Mouse (Mus musculus) activated CD4-positive, CD25-positive, alpha-beta regulatory T cell, adult 4 months (primary cell): Measurements from ENCODE around the gene Myt1. TPM values are rescaled to one million over a fixed set of nuclear protein-coding genes. Genes with fewer than 3 reads are reported as not detected.

Experiments used
- ATAC-seq: one replicate; pipeline ENCODE4 v1.8.0; 2017
- polyA plus RNA-seq, 2 experiments: library from polyadenylated mRNA; unstranded; fragments of 100-300 nt; shearing (Covaris generic); gene quantifications; one replicate each; pipeline ENCODE4 v1.2.1; 2017

The Myt1 gene
- polyA plus RNA-seq: not detected

DNA sequence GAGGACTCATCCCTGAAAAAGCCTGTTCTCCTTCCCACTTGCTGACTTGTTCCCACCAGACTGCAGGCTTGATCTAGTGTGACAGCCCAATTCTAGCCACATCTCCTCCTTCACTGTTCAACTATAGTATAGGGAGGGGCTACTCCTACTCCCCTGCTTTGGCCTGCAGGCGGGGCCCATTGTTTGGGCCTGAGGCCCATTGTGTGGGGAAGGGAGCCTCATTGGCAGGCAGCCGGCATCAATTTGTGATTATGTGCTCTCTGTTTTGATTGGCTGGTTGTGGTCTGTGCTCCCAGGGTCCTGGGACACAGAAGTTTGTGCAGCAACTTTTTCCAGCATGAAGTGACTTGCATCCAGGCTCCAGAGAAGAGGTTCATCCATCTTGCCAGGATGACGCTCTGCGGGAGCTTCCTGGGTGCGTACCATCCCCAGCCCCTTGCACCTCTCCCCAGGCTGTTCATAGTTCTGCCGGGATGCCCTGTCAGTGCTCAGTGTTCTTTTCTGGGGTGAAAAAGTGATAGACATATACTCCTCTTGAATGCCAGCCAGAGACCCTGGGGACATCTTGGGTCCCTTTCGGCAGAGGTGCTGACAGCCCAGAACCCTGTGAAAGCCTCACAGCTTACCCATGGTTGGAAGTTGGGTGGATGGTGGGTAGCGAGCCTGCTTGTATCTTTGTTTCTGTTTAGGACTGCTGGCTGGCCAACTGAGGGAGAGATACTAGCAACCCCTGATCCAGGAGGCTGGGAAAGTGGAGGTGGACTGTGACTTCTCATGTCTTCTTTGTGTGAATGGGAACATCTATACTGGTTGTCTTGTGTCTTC lies at the start of gene Myt1:
TSS of gene Myt1 (plus strand) at position 327 of the 825 bp plus-strand sequence.
- ATAC-seq: no peak

DNA sequence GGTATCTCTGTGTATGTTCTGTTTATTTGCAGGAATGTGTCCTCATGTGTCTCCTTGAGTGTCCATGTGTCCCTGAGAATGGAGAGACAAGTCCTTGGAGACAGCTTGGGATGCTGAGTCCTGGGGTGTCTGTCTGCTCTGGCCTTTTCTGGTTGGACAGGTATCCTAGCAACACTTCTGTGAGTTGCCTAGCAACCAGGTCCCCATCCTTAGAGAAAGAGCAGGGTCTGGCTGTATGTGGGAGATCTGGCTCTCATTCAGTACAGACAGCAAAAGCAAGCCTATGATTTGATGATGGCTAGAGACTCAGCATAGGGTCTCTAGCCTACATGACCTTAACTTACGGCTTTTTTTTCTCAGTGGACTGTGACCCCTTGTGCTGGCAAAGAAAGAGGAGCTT lies 49.4 kb upstream of the Myt1 start:
- ATAC-seq: no peak

DNA sequence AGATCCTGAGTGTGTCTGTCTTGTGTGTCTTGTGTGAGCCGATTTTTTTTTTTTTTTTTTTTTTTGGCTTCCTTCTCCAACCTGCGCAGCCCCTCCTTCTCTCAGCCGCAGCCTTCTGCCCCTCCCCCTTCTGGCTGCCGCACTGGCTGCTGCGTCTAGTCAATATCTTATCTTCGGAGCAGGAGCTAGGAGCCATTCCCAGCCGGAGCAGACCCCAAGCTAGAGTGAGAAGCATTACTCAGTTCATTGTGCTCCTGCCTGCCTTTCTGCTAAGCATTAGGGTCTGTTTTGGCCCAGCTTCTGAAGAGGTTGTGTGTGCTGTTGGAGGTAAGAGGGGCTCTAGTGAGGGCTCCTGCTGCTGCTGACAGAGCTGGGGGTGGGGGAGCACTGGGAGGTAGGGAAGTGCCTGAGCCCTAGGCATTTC lies 48.2 kb upstream of the Myt1 start, which contains the start of gene Oprl1:
TSS of gene Oprl1 (plus strand) at position 114 of the 424 bp plus-strand sequence.
- no peak for ATAC-seq

DNA sequence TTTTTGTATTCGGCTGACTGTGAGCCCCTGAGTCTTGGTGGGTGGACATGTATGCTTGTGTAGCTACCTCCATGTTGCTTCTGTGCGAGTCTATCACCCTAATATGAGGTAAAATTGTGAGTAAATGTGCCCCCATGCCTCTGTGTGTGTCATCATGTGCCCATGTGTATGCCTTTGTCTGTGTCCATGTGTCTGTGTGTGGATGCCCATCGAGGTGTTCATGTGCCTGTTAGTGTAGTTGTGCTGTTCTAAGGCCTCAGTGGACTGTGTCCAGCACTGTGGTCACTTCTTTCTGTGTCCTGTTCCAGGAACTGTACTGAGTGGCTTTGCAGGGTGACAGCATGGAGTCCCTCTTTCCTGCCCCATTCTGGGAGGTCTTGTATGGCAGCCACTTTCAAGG lies 47.8 kb upstream of the Myt1 start:
- no peak for ATAC-seq

DNA sequence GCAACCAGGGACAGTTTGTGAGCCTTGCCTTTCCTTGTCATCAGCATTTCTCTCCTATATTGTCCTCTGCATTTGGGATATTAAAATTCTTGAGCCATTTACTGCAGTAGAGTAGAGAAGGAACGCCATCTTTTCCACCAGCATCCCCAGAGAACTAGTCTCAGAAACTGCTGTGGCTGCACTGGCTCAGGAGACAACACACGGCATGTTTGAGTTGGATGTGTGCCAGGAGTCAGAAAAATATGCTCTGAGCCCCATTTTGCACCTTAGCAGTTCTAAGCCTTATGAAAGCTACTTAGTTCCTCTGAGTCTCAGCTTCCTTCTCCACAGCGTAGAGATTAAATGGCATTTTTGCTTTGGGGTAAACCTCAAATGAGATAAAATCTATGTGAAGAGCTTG lies 46.1 kb upstream of the Myt1 start:
- no peak for ATAC-seq

DNA sequence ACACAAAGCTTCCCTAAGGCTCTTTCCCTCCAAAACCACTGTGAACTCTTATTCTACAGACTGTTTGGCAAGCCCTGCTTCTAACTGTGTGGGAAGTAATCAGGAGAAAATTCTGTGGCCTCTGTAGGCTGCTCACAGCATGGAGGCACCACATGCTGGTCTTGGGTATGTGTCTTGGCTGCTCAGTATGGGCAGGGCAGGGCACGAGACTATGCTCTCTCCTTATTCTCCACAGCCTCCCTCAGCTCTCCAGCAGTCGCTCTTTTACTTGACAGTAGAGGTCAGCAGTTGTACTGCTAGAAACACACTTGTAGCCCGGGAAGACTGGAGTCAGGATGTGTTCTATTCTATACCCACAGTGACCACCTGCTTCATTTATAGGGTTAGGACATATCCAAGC lies 43.1 kb upstream of the Myt1 start:
- no peak for ATAC-seq

DNA sequence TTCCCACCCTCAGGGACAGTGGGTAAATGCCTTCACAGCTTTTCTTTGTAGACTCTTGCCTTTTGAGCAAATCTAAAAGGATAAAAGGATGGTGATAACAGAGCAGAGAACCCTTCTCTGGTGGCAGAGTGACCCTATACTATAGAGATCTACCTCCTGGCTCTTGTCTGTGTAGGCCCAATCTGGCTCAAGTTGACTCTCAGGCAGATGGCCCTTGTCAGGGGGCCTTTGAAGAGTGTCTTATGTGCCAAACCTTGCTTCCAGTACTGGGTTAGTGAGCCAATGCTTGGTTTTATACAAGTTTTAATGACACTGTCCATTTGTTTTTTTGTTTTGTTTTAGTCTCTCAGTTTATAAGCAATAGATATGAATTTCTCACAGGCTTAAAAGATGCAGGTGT lies 41.9 kb upstream of the Myt1 start:
- ATAC-seq: no peak

DNA sequence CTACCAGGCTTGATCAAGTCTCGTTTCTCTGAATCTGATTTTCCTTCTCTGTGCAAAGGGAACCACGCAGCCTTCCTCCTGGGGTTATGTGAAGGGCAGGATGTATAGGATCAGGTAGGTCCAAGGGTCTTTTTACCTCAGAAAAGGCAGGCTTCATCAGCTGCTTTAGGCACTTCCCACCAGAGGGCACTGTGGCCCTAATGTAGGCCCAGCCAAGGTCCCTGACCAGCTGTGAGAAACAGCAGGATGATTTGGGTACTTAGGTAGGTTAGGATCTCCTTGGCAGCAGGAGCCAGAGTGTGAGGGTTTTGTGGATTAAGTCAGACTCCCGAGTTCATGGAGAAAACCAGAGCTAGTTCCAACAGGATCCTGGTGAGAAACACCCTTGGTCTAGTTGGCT lies 40.9 kb upstream of the Myt1 start:
- no peak for ATAC-seq

DNA sequence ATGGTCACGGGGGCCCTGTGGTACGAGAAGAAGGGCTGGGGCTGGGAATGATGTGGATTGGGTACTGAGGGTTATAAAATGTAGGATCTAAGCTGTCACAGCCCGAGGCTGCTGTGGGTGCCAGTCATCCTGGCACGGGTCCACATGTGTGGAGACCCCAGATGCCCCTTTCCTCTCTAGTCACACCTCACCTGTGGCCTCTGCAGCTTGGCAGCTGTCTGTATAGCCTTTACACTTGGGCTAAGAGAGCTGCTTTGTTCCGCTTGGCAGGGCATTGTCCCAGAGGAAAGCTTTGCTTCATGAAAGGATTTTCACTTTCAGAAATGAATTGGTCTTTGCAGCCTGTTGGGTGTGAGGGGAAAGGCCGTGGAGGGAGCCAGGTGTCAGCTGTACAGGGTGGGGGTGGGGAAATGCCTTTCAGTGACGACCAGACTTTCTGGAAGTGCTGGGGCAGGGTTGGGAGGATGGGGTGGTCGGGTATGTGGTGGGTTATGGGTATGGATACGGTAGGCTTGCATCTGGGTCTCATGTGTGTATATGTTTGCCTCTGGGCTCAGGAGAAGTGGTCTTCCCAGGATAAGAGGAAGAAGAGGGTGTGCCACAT lies 35.4 kb upstream of the Myt1 start:
- no peak for ATAC-seq

DNA sequence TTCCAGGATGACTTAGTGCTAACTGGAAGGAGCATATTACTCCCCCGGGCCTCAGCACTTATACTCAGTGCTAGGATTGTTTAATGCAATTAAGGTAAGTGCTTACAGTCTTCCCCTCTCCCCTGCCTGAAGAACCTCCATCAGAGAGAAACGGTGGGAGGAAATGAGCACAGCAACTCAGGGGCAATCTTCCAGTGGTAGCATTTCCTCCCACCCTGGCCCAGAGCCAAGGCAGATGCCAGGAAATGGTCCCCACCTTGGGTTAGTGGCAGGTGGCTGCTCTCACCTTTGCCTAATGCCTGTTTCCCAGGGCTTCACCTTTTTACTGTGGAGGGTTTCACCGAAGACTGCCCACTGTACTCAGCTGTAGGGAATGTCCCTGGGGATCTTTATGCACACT lies 33.1 kb upstream of the Myt1 start:
- no peak for ATAC-seq

DNA sequence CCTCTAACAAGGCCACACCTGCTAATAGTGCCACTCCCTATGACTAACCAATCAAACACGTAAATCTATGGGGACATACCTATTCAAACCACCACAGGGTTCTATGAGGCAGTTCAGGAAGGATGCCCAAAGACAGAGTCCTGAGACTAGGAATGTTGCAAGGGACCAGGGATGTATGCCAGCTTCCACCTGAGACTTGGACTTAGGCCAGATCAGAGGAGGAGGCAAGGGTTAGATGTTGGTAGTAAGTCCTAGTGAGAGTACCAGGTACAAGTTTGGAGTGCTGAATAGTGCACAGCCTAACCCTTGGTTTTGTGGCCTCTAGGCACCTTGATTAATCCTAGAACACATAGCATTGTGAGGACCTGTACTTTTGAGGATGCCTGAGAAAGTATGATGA lies 10.5 kb upstream of the Myt1 start:
- ATAC-seq: no peak

DNA sequence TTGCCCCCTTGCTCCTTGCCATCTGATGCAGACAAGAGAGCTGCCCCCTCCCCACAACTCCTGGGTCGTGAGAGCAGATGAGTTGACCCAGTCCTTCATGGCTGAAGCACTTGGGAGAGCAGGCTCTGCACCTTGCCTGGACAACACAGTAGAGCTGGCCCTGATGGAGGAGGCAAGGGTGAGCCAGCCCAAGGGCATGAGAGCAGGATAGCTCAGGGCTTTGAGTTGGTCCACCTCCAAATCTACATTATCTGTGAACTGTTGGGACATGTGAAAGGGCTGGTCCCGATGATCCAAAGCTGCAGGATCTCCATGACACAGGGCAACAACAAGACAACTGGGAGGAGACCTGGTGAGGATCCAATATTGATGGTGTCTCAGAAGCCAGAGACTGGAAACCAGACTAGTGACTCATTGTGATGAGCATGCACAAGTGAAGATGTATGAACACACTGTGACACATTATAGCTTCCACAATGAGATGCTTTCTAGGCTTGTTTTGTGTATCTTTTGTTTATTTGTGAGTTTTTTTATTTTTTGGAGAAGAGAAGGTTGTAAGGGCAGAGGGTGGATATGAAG lies 4.9 kb upstream of the Myt1 start:
- no peak for ATAC-seq

DNA sequence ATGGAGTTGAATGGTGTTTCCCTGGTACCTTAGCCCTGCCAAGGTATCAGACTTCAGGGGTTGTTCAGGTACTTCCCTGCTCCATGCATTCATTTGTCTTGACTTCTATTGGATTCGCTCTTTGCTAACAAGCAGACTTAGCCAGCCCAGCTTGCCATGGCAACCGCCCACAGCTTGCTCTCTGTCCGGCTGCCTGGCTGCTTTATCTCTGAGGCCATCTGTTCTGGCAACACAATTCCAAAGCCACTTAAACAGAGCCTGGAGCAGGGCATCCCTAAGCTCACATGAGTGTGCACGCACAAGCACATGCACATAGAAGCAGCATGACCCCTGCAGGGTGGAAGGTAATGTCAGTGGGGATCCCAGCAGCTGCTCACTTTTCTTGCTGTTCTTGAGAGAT lies 4.1 kb upstream of the Myt1 start:
- ATAC-seq: no peak

DNA sequence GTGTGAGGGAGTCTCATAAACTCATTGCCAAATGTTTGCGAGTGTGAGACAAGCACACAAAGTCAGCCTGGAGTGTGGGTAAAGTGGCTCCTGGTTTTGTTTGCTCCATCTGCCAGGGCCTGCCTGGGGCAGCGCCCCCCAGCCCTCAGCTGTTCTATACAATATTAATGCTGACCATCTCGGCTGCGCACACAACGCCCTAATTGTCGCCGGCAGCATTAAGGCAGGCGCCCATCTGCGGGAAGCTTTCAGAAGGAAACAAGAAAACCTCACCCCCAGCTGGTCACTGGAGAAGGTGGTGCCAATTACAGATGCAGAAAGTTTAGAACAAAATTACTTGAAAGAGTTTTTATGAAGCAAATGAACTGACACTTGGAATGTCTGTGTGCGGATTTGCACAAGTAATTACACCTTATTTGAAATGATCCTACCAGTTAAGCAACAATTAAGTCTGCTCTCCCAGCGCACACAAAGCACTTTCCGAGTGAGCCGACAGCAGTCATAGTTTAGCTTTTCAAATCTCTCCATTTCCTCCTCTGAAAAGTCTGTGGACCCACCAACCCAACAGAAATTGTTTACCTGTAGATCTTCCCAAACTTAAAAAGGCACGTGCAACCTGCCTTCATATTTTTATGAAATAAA lies 875 bp downstream of the Myt1 start:
- no peak for ATAC-seq

DNA sequence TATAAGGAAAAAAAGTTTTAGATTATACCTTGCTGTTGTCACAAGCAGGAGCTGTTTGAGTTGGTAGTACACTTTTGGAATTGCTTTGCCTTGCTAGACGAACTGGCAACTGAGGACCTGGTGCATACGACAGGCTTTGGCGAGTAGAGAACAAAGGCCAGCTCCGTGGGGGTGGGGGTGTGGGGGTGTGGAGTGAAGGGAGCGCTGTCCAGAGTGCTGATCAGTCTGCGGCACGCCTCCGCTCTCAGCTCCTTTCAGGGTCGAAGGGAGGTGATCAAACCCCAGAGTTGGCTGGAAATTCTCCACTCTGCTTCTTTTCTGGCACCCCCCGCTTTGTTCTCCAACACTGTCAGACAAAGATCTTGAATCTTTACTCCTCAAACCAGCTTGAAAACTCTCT lies 1.5 kb downstream of the Myt1 start:
- ATAC-seq: no peak

DNA sequence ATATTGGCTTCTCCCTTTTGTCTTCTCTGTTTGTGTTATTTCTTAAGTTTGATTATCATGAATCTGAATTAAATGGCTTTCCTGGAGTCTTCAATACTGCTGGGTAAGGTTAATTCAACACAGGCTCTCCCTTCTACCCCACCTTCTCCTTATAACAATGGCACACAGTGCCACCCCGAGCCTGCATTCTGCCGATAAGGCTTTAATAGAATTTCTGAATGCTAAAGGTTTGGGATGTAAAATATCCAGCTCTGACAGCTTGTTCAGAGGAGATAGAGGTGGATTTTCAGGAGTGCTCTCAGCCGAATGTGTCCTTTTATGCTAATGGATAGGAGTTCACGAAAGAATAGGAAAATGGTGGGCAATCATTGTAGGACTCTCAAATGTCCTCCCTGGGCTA lies 2.1 kb downstream of the Myt1 start:
- ATAC-seq: no peak

DNA sequence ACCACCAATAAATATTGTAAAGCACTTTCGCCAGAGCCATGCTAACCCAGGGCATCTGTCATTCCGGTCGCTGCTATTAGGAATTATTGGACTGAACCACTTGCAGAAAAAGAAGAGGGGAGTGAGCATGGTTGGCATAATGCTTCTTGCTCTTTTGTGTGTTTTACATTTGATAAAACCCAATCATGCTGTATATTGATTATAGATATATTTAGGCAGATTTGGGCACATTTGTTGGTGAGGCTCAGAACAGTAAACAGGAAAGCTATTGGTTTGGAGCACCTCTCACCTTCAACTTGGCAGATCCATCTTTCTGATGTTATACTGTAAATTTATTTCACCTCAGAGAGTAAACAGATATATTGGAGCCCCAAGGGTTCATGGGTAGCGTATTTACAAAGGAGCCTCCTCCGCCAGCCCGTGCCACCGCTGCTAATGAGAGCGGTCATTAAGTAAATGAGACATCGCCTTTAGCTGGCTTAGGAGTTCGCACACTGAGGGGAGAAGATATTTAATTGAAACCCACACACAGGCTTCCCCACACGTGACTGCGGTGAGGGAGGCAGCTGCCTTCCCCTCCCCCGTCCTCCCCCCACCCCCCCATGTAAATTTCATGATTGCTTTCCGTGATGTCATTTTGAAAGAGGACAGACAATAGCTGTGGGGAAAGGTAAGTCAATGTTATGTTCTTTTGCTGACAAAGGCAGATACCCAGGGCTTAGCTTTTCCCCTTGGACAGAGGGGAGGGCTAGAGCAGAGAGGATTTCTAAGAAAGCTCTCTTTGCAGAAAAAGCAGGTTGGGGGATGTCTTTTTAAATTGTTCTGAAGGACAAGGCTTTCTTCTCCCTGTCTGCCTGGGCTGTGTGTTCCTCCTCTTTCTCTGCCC lies 3.8 kb downstream of the Myt1 start:
- no peak for ATAC-seq

DNA sequence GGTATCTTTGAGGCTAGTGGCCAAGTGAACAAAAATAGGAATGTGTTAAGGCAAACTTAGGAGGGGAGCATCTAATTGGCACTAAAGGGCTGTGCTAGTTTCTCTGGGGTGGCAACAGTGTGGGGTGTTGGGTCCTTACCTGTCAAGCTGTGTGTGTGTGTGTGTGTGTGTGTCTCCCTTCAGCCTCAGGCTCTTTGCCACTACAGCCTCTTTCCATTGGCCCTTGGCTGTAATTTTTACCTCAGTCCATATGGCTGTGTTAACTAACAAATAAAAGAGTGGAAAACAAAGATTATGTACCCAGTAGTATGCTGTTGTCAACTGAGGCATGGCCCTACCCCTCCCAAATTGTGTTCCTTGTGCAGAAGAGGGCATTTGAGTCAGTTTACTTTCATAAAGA lies 5.3 kb downstream of the Myt1 start:
- ATAC-seq: no peak

DNA sequence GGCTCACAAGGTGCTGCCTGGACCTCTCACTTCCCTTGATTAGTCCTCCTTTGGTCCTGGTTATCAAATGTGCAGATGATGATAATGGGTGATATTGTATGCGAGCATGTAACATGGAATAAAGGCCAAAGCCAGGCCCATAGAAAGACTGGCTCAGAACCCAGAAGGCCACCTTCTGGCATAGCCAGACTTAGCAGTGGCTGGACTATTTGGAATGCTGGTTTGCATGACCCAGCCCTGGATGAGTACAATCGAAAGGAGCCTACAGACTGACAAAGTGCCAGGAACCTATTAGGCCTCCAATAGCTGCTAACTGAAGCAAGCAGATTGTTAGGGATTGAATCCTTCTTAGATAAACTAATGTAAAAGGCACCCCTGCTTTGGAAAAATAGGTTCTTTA lies 6.3 kb downstream of the Myt1 start:
- no peak for ATAC-seq

DNA sequence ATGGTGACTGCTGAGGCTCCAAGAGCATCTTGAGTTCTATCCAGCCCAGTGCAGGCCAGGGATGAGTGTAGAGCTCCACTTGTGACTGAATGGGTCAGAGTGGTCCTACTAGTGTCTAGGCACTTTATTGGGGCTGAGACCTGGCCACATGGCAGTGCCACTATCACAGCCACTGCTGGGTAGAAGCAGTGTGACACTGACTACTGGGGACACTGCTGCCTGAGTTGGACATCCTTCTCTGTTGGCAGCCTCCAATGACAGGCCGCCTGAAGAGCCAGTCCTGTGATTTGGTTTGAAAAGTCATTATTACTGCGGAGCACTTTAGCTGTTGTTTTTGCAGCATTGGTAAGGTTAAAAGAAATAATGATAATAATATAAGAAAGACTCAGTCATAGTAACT lies 10.1 kb downstream of the Myt1 start:
- no peak for ATAC-seq

DNA sequence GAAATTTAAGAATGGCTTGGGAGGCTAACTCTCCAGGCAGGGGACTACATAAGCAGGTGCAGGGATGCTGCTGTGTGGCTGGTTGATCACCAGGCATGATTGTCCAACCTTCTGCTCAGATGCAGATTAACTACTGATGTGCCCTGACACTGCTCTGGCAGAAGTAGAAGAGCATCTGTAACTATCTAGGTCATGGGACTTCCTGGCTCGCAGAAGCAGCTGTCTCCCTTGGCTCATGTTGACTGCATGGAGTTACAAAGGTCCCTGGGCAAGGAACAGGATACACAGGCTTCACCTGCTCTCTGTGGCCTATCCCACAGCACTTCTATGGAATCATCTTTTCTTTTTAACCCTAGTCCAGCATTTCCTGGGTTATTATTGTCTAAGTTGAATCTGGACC lies 12.7 kb downstream of the Myt1 start:
- ATAC-seq: no peak

DNA sequence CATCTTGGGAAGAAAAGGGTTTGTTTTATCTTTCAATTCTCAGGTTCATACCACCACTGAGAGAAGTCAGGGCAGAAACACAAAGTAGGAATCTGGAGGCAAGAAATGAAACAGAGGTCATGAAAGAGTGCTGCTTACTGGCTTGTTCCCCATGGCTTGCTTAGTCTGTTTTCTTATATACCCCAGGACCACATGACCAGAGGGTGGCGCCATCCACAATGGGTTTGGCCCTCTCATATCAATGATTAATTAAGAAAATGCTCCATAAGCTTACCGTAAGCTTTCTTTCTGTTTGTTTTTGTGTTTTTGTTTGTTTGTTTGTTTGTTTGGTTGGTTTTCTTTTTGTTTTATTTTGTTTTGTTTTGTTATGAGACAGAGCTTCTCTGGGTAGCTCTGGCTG lies 14.6 kb downstream of the Myt1 start:
- ATAC-seq: no peak

DNA sequence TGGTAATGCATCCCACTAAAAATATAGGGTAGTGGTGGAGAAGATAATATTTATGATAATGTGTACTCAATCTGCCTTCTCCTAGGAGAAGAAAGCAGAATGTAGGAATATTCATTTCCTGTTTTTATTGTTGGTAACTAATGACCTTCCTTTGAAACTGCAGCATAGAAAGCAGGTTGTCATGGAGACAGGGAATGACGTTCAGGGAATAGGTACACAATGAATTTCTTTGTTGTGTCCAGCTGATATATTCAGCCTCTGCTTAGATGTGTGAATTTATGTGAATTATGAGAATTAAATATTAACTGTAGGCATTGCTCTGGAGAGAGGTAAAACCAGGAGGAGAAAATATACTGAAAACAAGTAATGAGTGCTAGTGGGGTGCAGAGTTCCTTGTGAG lies 18.3 kb downstream of the Myt1 start:
- no peak for ATAC-seq
